Mouse (Mus musculus): ENCODE results near the gene Anks1. TPM values are rescaled to one million over a fixed set of nuclear protein-coding genes. Genes with fewer than 3 reads are reported as not detected.
"Not testable (repeated sequence)": the region's sequence is repeated elsewhere in the genome, so short reads cannot be mapped to it uniquely, and the experiment has no call there.

The Anks1 gene
- polyA plus RNA-seq, 1 experiment from 2014 or later: 14.9 TPM

DNA sequence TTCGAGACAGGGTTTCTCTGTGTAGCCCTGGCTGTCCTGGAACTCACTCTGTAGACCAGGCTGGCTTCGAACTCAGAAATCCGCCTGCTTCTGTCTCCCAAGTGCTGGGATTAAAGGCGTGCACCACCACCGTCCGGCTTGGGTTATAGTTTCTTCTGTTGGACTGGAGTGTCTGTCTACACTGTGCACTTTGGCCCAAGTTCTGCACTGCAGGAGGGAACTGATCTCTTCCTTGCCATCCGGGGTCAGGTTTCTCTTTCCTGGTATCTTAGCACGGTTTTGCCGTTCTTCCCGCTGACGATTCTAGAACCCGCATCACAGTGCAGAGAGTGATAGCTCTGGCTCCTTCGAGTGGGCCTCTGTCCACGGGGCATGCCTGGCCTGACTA is 73.0 kb downstream of the Anks1 start:
- H3K36me3 ChIP-seq; H3K27ac ChIP-seq; ATAC-seq (ENCODE audit: insufficient read depth, low FRiP score, low read depth); H3K27me3 ChIP-seq (replicated peaks); H3K4me1 ChIP-seq; H3K4me3 ChIP-seq (replicated peaks); H3K4me2 ChIP-seq; H3K9me3 ChIP-seq; H3K9ac ChIP-seq: not testable (repeated sequence)
- WGBS: 89% methylated on average over 13 of the region's 14 CpGs

DNA sequence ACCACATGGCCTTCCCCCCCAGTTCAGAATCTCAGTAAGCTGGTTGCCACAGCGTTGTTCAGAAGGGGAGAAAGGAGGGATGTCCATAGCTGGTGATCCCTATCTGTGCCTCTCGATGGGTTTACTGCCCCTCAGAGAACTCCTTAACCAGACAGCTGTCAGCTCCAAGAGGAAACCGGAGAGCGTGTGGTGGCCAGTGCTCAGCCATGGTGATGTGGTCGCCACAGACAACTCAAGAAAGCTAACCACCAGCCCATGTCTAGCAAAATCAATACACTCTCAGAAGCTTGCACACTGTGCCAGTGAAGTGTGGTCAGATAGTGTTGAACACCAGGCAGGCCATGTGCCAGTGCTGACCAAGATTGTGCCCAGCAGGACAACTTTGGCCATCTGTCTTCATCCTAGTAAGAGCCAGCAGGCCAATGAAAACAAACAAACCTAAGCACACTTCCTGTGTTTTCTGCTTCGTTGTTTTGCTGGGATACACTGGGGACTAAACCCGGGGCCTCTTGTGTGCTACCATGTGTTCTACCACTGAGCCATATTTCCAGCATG is 73.7 kb downstream of the Anks1 start:
- Histone ChIP-seq H3K4me3 (replicated peaks) (no peak overlapping the region), H3K4me1 (no peaks in the 10 kb centered on the region), H3K9me3 (no peaks in the 10 kb centered on the region), H3K9ac (no peak overlapping the region), H3K27ac (no peak overlapping the region), H3K36me3 (peaks cover 13% of the 10 kb centered on the region; the same call in 1 of the 2 replicates), H3K27me3 (replicated peaks) (no peaks in the 10 kb centered on the region), H3K4me2 (no peak overlapping the region)
- 65% methylated on average over 7 of the region's 7 CpGs for WGBS
- ATAC-seq (ENCODE audit: insufficient read depth, low FRiP score, low read depth): no peak

DNA sequence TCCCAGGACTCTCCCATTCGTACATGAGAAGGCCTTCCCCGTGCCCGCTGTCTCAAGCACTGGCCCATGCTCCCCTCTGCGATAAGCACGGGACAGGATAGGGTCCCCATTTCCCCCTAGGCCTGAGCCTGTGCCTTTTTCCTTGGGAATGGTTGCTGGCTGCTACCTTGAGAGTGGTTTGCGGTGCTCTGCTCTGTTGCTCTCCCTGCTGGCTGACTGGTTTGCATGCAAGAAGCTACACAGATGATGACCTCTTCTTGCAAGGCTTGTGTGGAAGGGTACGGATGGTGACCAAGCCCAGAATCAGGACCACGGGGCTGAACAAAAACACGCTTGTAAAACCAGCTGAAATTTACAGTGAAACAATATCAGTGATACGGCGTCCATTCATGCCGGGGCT is 75.3 kb downstream of the Anks1 start:
- no peak overlapping the region for H3K4me3 ChIP-seq (replicated peaks)
- no peak overlapping the region for H3K9ac ChIP-seq
- no peak overlapping the region for H3K4me2 ChIP-seq
- no peaks in the 10 kb centered on the region for H3K9me3 ChIP-seq
- H3K27me3 ChIP-seq (replicated peaks): no peaks in the 10 kb centered on the region
- no peak; the same call in 1 of the 2 replicates for ATAC-seq (ENCODE audit: insufficient read depth, low FRiP score, low read depth)
- no peaks in the 10 kb centered on the region for H3K4me1 ChIP-seq
- H3K36me3 ChIP-seq: peaks cover 20% of the 10 kb centered on the region; the same call in 1 of the 2 replicates
- H3K27ac ChIP-seq: no peak overlapping the region
- 91% methylated on average over 12 of the region's 12 CpGs for WGBS

DNA sequence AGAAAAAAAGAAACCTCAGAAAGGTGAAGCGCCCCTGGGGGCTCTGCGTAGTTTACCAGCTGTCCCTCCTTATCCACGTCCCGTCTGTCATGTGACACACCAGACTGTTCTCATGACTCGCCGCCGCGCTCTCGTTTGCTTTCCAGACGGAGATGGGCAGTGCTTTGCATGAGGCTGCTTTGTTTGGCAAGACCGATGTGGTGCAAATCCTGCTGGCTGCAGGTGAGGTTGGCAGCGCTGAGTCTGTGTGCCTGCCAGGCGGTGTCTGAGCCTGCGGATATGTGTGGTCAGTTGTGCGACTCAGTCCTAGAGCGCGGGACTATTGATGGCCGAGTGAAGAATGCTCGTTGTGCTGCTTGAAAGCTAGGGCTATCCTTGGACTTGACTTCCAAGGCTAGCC is 77.0 kb downstream of the Anks1 start:
- H3K4me3 ChIP-seq (replicated peaks): no peak overlapping the region
- H3K4me1 ChIP-seq: no peaks in the 10 kb centered on the region
- H3K9ac ChIP-seq: no peak overlapping the region
- no peaks in the 10 kb centered on the region for H3K9me3 ChIP-seq
- H3K27me3 ChIP-seq (replicated peaks): no peaks in the 10 kb centered on the region
- H3K4me2 ChIP-seq: no peak overlapping the region
- peaks cover 20% of the 10 kb centered on the region; the same call in 1 of the 2 replicates for H3K36me3 ChIP-seq
- H3K27ac ChIP-seq: no peak overlapping the region
- no peak for ATAC-seq (ENCODE audit: insufficient read depth, low FRiP score, low read depth)
- 93% methylated on average over 19 of the region's 19 CpGs for WGBS

DNA sequence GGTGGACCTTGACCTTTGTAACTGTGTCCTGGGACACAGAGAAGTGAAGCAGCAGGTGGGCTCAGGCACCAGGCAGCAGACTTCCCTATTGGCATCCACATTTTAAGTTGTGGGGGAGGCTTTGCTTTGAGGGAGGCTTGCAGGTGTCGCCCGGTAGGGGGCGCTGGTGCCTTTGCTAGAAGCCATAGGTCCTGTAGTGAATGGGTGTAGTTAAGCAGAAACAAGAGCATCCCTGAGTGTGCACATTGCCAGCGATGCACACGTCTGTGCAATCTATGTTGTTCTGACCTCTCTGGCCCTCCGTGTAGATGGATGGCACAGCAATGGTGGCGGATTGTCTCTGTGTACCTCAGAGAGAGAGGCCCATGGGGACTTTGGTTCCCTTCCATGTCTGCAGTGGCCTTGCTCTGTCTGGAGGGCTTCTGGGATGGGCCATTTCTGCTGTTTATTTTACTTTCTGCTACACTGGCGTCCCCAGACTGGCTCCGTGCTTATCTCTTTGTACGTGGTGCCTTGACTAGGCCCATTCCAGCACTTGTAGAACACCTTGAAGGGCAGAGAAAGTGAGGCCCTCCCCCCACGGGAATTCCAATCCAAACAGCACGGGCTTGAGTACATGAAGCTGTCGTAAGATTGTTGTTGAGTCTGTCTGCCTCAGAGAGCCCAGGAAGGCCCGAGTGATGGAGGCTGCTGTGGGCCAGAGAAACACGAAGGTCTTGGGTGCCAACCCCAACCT is 80.9 kb downstream of the Anks1 start:
- peaks cover 4% of the 10 kb centered on the region; the same call in 1 of the 2 replicates for H3K4me1 ChIP-seq
- H3K27me3 ChIP-seq (replicated peaks): no peaks in the 10 kb centered on the region
- no peak overlapping the region for H3K4me2 ChIP-seq
- H3K9ac ChIP-seq: no peak overlapping the region
- 24% methylated on average over 15 of the region's 15 CpGs for WGBS
- H3K4me3 ChIP-seq (replicated peaks): no peak overlapping the region
- ATAC-seq (ENCODE audit: insufficient read depth, low FRiP score, low read depth): peak; percentile 56; the same call in 1 of the 2 replicates
- no peak overlapping the region for H3K27ac ChIP-seq
- peaks cover 20% of the 10 kb centered on the region; the same call in 1 of the 2 replicates for H3K36me3 ChIP-seq
- no peaks in the 10 kb centered on the region for H3K9me3 ChIP-seq

DNA sequence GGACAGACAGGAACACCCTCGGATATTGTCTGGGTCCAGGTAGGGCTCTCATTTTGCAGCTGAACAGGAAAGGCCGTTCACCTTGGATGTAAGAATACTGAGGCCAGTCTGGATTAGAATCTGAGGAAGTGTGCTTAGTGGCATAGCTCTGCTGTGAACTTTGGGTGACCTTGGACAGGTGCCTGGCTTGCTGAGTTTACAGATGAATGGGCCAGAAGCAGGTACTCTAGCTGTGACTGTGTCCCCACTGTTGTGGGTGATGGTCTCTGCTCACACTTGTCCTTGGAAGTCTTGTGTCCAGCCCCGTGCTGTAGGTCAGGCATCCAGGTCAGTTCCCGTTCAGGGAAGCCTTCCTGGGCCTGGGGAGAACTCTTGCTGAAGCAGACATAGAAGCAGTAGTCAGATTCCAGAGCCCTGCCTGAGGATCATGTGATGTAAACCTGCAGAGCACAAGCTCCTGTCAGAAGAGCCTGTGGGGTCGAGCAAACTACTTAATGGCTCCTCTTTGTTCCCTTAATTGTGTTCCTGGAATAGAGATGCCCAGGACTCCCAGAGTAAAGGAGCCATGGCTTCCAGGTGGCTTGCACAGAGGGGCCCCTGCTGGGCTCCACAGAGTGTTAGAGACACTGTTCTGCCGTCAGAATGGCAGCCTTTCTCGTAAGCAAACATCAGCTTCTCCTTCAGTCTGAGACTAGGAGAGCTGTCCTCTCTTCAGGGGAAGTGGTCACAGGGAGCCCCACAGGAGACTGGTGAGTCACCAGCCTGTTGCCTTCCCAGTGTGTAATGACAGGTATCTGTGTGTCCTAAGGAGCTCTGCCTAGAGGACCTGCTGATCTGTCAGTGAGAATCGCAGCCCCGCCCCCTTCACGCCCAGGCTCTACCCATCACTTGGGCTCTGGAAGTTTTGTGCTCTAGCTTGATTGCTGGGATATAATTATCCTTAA is 85.2 kb downstream of the Anks1 start:
- peaks cover 18% of the 10 kb centered on the region; the same call in 1 of the 2 replicates for H3K36me3 ChIP-seq
- 52% methylated on average over 10 of the region's 10 CpGs for WGBS

DNA sequence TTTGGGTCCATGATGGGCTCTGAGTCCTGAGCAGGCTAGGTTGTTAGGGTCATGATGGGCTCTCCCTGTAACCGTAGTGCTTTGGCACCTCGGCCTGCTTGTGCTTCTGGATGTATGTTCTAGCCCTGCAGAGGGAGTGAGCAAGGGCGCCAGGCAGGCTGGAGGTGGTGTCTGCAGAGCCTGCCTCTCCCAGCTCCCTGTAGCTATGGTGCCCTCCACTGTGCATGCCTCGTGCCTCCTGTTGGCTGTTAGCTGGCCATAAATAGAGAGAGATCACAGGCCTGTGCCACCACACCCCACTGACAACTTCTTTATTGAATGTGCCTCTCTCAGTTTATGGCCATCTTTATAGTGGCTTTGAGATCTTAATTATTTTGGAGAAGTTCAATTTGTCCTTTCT is 87.2 kb downstream of the Anks1 start:
- ATAC-seq (ENCODE audit: insufficient read depth, low FRiP score, low read depth): no peak
- Histone ChIP-seq H3K9ac (no peak overlapping the region), H3K9me3 (no peaks in the 10 kb centered on the region), H3K4me2 (no peak overlapping the region), H3K27me3 (replicated peaks) (no peaks in the 10 kb centered on the region), H3K36me3 (peaks cover 18% of the 10 kb centered on the region; the same call in 1 of the 2 replicates), H3K4me3 (replicated peaks) (no peak overlapping the region), H3K4me1 (peaks cover 4% of the 10 kb centered on the region; the same call in 1 of the 2 replicates), H3K27ac (no peak overlapping the region)
- 82% methylated on average over 4 of the region's 4 CpGs for WGBS

More for the DNA sequence above, 85.2 kb downstream of the Anks1 start:
- Histone ChIP-seq H3K27ac (no peak overlapping the region), H3K4me3 (replicated peaks) (no peak overlapping the region), H3K9ac (no peak overlapping the region), H3K4me2 (no peak overlapping the region), H3K27me3 (replicated peaks) (no peaks in the 10 kb centered on the region), H3K9me3 (no peaks in the 10 kb centered on the region), H3K4me1 (peaks cover 4% of the 10 kb centered on the region; the same call in 1 of the 2 replicates)
- no peak for ATAC-seq (ENCODE audit: insufficient read depth, low FRiP score, low read depth)

DNA sequence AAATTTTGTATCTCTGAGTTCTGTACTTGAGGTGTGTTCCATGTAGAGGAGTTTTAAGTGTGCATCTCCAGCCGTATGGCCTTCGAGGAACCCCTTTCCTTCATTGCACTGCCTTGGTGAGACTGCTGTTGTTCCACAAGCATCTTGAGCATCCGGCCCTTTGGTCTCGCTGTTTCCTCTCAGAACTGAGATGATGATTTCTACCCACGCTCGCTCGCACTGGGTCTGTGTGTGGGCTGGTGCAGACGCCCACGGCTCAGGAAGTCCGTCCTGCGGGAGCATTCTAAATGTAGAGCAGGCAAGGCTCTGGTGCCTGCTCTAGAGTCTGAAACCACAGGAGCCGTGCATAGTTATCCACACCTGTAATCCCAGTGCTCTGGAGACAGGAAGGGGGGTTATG is 88.1 kb downstream of the Anks1 start:
- Histone ChIP-seq H3K4me2 (no peak overlapping the region), H3K4me1 (peaks cover 4% of the 10 kb centered on the region; the same call in 1 of the 2 replicates), H3K27ac (no peak overlapping the region), H3K9ac (no peak overlapping the region), H3K9me3 (no peaks in the 10 kb centered on the region), H3K36me3 (peaks cover 18% of the 10 kb centered on the region; the same call in 1 of the 2 replicates), H3K27me3 (replicated peaks) (no peaks in the 10 kb centered on the region), H3K4me3 (replicated peaks) (no peak overlapping the region)
- 76% methylated on average over 12 of the region's 12 CpGs for WGBS
- no peak for ATAC-seq (ENCODE audit: insufficient read depth, low FRiP score, low read depth)

DNA sequence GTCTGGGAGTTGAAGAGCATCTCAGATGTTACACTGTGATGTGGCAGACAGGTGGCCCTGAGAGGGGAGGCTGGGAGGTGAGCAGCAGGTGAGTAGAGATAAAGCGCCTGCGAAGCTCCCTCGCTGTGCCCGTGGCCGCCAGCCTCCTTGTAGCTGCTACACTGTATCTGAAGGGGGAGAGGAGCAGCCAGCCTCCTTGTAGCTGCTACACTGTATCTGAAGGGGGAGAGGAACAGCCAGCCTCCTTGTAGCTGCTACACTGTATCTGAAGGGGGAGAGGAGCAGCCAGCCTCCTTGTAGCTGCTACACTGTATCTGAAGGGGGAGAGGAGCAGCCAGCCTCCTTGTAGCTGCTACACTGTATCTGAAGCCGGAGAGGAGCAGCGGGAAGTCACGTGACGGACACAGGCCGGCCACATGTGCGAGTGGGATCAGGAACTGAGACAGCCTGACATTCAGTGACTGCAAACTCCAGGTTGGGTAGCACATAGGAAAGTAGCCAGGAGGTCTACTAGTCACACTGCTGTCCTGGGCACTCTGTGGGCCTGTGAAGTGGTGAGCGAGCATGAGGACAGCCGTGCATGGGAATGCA is 90.7 kb downstream of the Anks1 start:
- H3K4me2 ChIP-seq; H3K4me1 ChIP-seq; H3K27me3 ChIP-seq (replicated peaks); H3K9me3 ChIP-seq; ATAC-seq (ENCODE audit: insufficient read depth, low FRiP score, low read depth); H3K9ac ChIP-seq; H3K4me3 ChIP-seq (replicated peaks): not testable (repeated sequence)
- Histone ChIP-seq H3K36me3 (peaks cover 18% of the 10 kb centered on the region; the same call in 1 of the 2 replicates), H3K27ac (peak overlapping the region; percentile 48; the same call in 1 of the 2 replicates)
- WGBS: 84% methylated on average over 13 of the region's 13 CpGs

DNA sequence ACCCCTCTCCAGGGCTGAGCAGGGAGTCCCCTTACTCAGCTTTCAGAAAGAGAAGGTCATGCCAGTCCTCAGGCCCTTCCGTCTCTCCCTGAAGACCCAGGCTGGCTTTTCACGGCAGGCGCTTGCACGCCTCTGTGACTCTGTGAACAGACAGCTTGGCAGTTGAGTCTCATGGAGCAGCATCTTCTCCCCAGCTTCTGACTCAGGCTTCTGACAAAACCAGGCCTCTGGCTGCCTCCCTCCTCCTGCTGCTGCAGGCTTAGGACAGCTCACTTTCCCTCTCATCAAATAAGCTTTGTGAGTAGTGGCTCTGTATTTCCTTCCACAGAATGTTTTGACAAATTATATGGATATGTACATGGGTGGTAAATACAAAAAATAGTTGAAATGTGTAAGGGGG is 91.3 kb downstream of the Anks1 start:
- ATAC-seq (ENCODE audit: insufficient read depth, low FRiP score, low read depth): no peak
- 89% methylated on average over 4 of the region's 4 CpGs for WGBS
- peak overlapping the region; percentile 48; the same call in 1 of the 2 replicates for H3K27ac ChIP-seq
- H3K4me3 ChIP-seq (replicated peaks): no peak overlapping the region
- 0 out of 2 replicates have a peak, but pooled peaks cover 1% of the 10 kb centered on the region for H3K4me1 ChIP-seq
- H3K27me3 ChIP-seq (replicated peaks): no peaks in the 10 kb centered on the region
- no peaks in the 10 kb centered on the region for H3K9me3 ChIP-seq
- no peak overlapping the region for H3K4me2 ChIP-seq
- H3K36me3 ChIP-seq: peaks cover 18% of the 10 kb centered on the region; the same call in 1 of the 2 replicates
- H3K9ac ChIP-seq: no peak overlapping the region

DNA sequence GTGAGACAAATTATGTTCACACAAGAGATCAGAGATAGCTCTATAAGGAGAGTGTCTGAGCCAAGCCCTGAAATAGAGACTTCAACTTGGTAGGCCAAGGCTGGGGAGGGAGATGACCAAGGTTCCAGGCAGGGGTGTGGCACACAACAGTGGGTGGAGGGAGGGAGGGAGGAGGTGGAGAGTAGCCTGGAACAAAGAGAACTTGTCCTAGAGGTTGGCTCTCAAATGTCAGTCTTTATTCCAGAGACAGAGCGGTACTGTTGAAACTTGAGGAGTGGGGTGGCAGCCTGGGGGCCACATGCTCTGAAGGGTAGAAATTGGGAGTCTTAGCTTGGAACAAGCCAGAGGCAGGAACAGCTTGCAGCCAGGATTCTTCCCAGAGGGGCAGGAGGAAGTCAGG is 91.7 kb downstream of the Anks1 start:
- Histone ChIP-seq H3K4me1 (peaks cover 6% of the 10 kb centered on the region; the same call in 1 of the 2 replicates), H3K9me3 (no peaks in the 10 kb centered on the region), H3K4me3 (replicated peaks) (no peak overlapping the region), H3K9ac (no peak overlapping the region), H3K27me3 (replicated peaks) (no peaks in the 10 kb centered on the region), H3K36me3 (peaks cover 13% of the 10 kb centered on the region; the same call in 1 of the 2 replicates), H3K4me2 (no peak overlapping the region), H3K27ac (no peak overlapping the region)
- 62% methylated on average over 1 of the region's 1 CpGs for WGBS
- ATAC-seq (ENCODE audit: insufficient read depth, low FRiP score, low read depth): no peak

All from stomach, embryonic 15.5 days (tissue).